Mouse (Mus musculus): ENCODE data around the gene Olfr1339.

Olfr1339 gene

GRCm38 (mm10) chr4:118731875-118732274, at the start of gene Olfr1339:
TSS of gene Olfr1339 (plus strand) at chr4:118732175.
- DNase-seq (ENCODE audit: low spot score in 2 of 2): no peak

GRCm38 (mm10) chr4:118687086-118687485, 44.9 kb upstream of the Olfr1339 start:
- DNase-seq (ENCODE audit: low spot score in 2 of 2): no peak

GRCm38 (mm10) chr4:118692412-118692973, 39.5 kb upstream of the Olfr1339 start, which contains the start of gene Olfr1342:
TSS of gene Olfr1342 (minus strand) at chr4:118692756.
- peak in 1 of 2 experiments; percentile 20 for DNase-seq (ENCODE audit: low spot score in 2 of 2)

- DNase-seq (ENCODE audit: low spot score in 2 of 2): no peak
These were observed 38.2 kb upstream of the Olfr1339 start for GRCm38 (mm10) chr4:118693812-118694211.

GRCm38 (mm10) chr4:118703223-118703622, 28.8 kb upstream of the Olfr1339 start, which contains the start of gene Olfr1341:
TSS of gene Olfr1341 (plus strand) at chr4:118703523.
- DNase-seq (ENCODE audit: low spot score in 2 of 2): no peak

- DNase-seq (ENCODE audit: low spot score in 2 of 2): no peak
These were observed 23.9 kb upstream of the Olfr1339 start for GRCm38 (mm10) chr4:118708086-118708485.

- DNase-seq (ENCODE audit: low spot score in 2 of 2): no peak
These were observed 20.3 kb upstream of the Olfr1339 start for GRCm38 (mm10) chr4:118711656-118712055.

GRCm38 (mm10) chr4:118719838-118720237, 12.1 kb upstream of the Olfr1339 start, which contains the start of gene Olfr1340:
TSS of gene Olfr1340 (plus strand) at chr4:118720138.
- DNase-seq (ENCODE audit: low spot score in 2 of 2): no peak

GRCm38 (mm10) chr4:118721742-118722483, 10.1 kb upstream of the Olfr1339 start:
- peak in 1 of 2 experiments; percentile 10 for DNase-seq (ENCODE audit: low spot score in 2 of 2)

GRCm38 (mm10) chr4:118739574-118739973, 7.6 kb downstream of the Olfr1339 start:
- DNase-seq (ENCODE audit: low spot score in 2 of 2): no peak

- no peak for DNase-seq (ENCODE audit: low spot score in 2 of 2)
These were observed 9.2 kb downstream of the Olfr1339 start for GRCm38 (mm10) chr4:118740988-118741698.

GRCm38 (mm10) chr4:118741881-118742280, 9.9 kb downstream of the Olfr1339 start:
- DNase-seq (ENCODE audit: low spot score in 2 of 2): no peak

GRCm38 (mm10) chr4:118758637-118759036, 26.7 kb downstream of the Olfr1339 start, which contains the start of gene Olfr1338:
TSS of gene Olfr1338 (minus strand) at chr4:118758737.
- DNase-seq (ENCODE audit: low spot score in 2 of 2): no peak

- DNase-seq (ENCODE audit: low spot score in 2 of 2): no peak
These were observed 50.5 kb downstream of the Olfr1339 start, which contains the start of gene Olfr1337 for GRCm38 (mm10) chr4:118782486-118782885. TSS of gene Olfr1337 (minus strand) at chr4:118782586.
